In the genomic region with DNA sequence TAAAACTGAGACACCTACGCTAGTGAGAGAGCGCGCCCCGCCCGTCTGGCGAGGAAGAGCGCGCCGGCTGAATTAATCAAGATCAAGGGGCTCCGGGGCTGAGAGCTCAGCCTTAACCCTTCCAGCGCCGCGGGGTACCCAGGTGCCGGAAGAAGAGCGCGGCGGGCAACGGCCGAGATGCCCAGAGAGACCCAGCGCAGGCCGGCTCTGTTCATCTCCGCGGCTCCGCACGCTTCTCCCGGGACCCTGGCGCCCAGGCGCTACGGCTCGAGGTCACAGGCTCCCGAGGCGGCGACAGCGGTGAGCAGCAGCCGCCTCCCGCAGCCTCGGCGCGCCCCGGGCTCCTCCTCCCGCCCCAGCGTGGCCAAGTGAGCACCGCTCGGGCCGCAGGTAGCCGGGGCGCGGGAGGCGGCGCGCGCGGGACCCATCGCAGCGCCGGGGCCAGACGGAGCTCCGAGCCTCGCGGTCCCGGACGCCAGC, we compare ENCODE assay signal across 8 mouse cellular contexts. TPM values are rescaled to one million over a fixed set of nuclear protein-coding genes. Genes with fewer than 3 reads are reported as not detected.
DNase-seq lines count a peak whose midpoint lies in the region; ATAC-seq and TF ChIP-seq lines count a peak whose summit lies in the region.

A gene (plus strand): TSS at position 376 of the 480 bp plus-strand sequence.

- H3K36me3 ChIP-seq in heart, adult 2 months (ENCODE audit: control insufficient read depth, insufficient read depth, low read length), result no peaks in the 10 kb centered on the region
- H3K36me3 ChIP-seq in kidney, embryonic 15.5 days, result no peaks in the 10 kb centered on the region
- H3K36me3 ChIP-seq in limb, embryonic 15.5 days, result no peaks in the 10 kb centered on the region

- peak; percentile 50 for ATAC-seq in granulocyte monocyte progenitor cell, adult 5-6 weeks (replicated peaks; ENCODE audit: poor library complexity, severe bottlenecking)
- peak; percentile 87 for ATAC-seq in kidney, embryonic 15.5 days (replicated peaks; ENCODE audit: low FRiP score)
- 0 out of 2 replicates have a peak, but pooled peaks have one; percentile 49 for ATAC-seq in limb, embryonic 15.5 days (ENCODE audit: insufficient number of reproducible peaks, low FRiP score, low TSS enrichment, low read depth)

- no peak for TF ChIP-seq POLR2A in heart, adult 2 months (IDR thresholded peaks at IDR 0.05; ENCODE audit: insufficient read depth, low read depth, low read length)

- peak within 1 kb of the TSS; percentile 100 for H3K4me2 ChIP-seq in kidney, embryonic 15.5 days
- peak within 1 kb of the TSS; percentile 99 for H3K4me2 ChIP-seq in limb, embryonic 15.5 days

- no peaks in the 10 kb centered on the region for H3K9me3 ChIP-seq in kidney, embryonic 15.5 days (replicated peaks)
- H3K9me3 ChIP-seq in limb, embryonic 15.5 days, result no peaks in the 10 kb centered on the region

- H3K9ac ChIP-seq in heart, adult 2 months (ENCODE audit: low read depth, low read length), result peak within 1 kb of the TSS; percentile 42
- H3K9ac ChIP-seq in kidney, embryonic 15.5 days, result peak within 1 kb of the TSS; percentile 59
- H3K9ac ChIP-seq in limb, embryonic 15.5 days, result peak within 1 kb of the TSS; percentile 35

- intact Hi-C loops in heart, adult 2 months (cut with DNase I), result no loop called here
- intact Hi-C loops in heart, postnatal 25 days (cut with DNase I), result no loop called here

- peak; percentile 34 to 40 for DNase-seq in heart, adult 2 months
- no peak for DNase-seq in heart, postnatal 25 days (ENCODE audit: low spot score)
- DNase-seq in c-Kit-positive CD71-positive TER-119-positive erythroid progenitor cells, embryonic 14.5 days (ENCODE audit: low spot score), result peak; percentile 17
- peak; percentile 76 for DNase-seq in neural tube, embryonic 10.5 days (ENCODE audit: extremely low spot score, low spot score)
- peak; percentile 49 for DNase-seq in testis, postnatal 10 days (ENCODE audit: low spot score)

- H3K27me3 ChIP-seq in heart, adult 2 months (ENCODE audit: control insufficient read depth, insufficient read depth, low read length), result peaks cover 18% of the 10 kb centered on the region
- peaks cover 38% of the 10 kb centered on the region for H3K27me3 ChIP-seq in kidney, embryonic 15.5 days
- peaks cover 42% of the 10 kb centered on the region for H3K27me3 ChIP-seq in limb, embryonic 15.5 days

- no peak within 1 kb of the TSS for H3K27ac ChIP-seq in heart, adult 2 months
- no peak within 1 kb of the TSS for H3K27ac ChIP-seq in kidney, embryonic 15.5 days
- H3K27ac ChIP-seq in limb, embryonic 15.5 days, result no peak within 1 kb of the TSS

- no peaks in the 10 kb centered on the region; the same call in 1 of the 2 replicates for H3K4me1 ChIP-seq in heart, adult 2 months (ENCODE audit: control insufficient read depth, insufficient read depth, low read length)
- peaks cover 22% of the 10 kb centered on the region for H3K4me1 ChIP-seq in kidney, embryonic 15.5 days
- H3K4me1 ChIP-seq in limb, embryonic 15.5 days, result peaks cover 20% of the 10 kb centered on the region

- TF ChIP-seq EP300 in heart, adult 2 months (IDR thresholded peaks at IDR 0.05; ENCODE audit: insufficient read depth, low read depth, low read length), result no peak

- 1% methylated on average over 62 of the region's 62 CpGs for WGBS in heart, adult 2 months
- WGBS in kidney, embryonic 15.5 days, result under 1% methylated on average over 46 of the region's 62 CpGs
- under 1% methylated on average over 57 of the region's 62 CpGs for WGBS in limb, embryonic 15.5 days

- no peaks in the 10 kb centered on the region for H3K79me2 ChIP-seq in heart, adult 2 months (replicated peaks; ENCODE audit: control insufficient read depth, insufficient read depth, low read length)

- H3K4me3 ChIP-seq in heart, adult 2 months, result peak within 1 kb of the TSS; percentile 43
- H3K4me3 ChIP-seq in kidney, embryonic 15.5 days (replicated peaks), result peak within 1 kb of the TSS; percentile 69
- H3K4me3 ChIP-seq in limb, embryonic 15.5 days, result peak within 1 kb of the TSS; percentile 56

- no peak for TF ChIP-seq CTCF in heart, adult 2 months (IDR thresholded peaks at IDR 0.05)

RNA-seq across cellular contexts. Expression of the gene that starts here (rescaled TPM):
- total RNA-seq in heart, adult 2 months (2021), result 1 to 10 TPM in 1 of 2 experiments, under 1 TPM in 1; 0.64 to 1.2 TPM
- 0.44 and 0.76 TPM in 2 replicates for polyA plus RNA-seq in heart, adult 2 months (2012; rRNA removed)
- 1 to 10 TPM; 1.0 to 1.5 TPM for total RNA-seq in heart, postnatal 25 days (2021)
- not detected in 2 replicates for total RNA-seq in granulocyte monocyte progenitor cell, adult 5-6 weeks (2014; fragmentation: Nextera tagmentation)
- total RNA-seq in granulocyte monocyte progenitor cell, adult 5-6 weeks (2017), result not detected in 2 replicates
- 4.8 TPM in 2 replicates for polyA plus RNA-seq in kidney, embryonic 15.5 days (2015; fragmentation: Nextera tagmentation; extraction: Ambion mirVana)
- polyA plus RNA-seq in limb, embryonic 15.5 days (2015; fragmentation: Nextera tagmentation; extraction: Ambion mirVana), result 0.63 TPM in 2 replicates

Comparison
In these comparisons a context has a peak if more than half of its experiments do, and no peak if none do; other contexts are left out.
1. Peak in ATAC-seq in granulocyte monocyte progenitor cell, adult 5-6 weeks; RNA of the gene not detected or under 1 TPM.
2. Peak in ATAC-seq, H3K4me3 ChIP-seq, H3K9ac ChIP-seq and H3K4me2 ChIP-seq in limb, embryonic 15.5 days; RNA of the gene not detected or under 1 TPM.